Mouse (Mus musculus): ENCODE measurements at regions not wholly inside any gene's neighbourhood (a gene's known extent, or its start where the extent isn't known, plus 50 kb on each side); places are given as distances from the start of the nearest gene placed in this dataset.

DNA sequence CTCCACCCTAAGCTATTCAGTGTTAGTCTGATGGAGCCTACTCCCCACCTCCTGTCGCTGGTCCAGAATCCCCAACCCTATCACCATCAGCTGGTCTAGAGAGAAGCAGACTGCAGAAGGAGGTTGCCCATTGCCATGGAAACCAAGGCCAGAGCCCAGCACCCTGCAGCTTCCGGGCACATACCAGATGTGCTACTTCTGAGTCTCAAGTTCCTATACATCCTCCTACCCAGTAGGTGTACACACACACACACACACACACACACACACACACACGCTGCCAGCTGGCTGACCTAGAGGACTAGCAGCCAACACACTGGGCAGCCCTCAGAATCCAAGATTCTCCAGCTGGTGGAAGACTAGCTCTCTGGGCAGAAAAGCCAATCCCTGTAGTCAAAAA is 68.9 kb upstream of the Disp3 start:
- H3K4me3 ChIP-seq (ENCODE audit: low read depth, low read length), result no peak overlapping the region
- DNase-seq (ENCODE audit: low spot score) (no peak), ATAC-seq (no peak)
- no peaks in the 10 kb centered on the region for H3K27me3 ChIP-seq (replicated peaks; ENCODE audit: insufficient read depth, low read length)
- WGBS, result 63% methylated on average over 3 of the region's 3 CpGs
- no peak overlapping the region for H3K4me2 ChIP-seq (replicated peaks; ENCODE audit: low read depth, low read length)
- no peak overlapping the region for H3K27ac ChIP-seq (ENCODE audit: low read length)
- no peaks in the 10 kb centered on the region for H3K4me1 ChIP-seq (ENCODE audit: insufficient read depth, low read depth, low read length)
- TF ChIP-seq EP300 (IDR thresholded peaks at IDR 0.05), result no peak
- TF ChIP-seq CTCF (IDR thresholded peaks at IDR 0.05), result no peak
- no peak overlapping the region for H3K9ac ChIP-seq (replicated peaks; ENCODE audit: low read depth)
- H3K9me3 ChIP-seq (ENCODE audit: low read length), result no peaks in the 10 kb centered on the region
- H3K36me3 ChIP-seq (ENCODE audit: insufficient read depth, low read length), result no peaks in the 10 kb centered on the region

DNA sequence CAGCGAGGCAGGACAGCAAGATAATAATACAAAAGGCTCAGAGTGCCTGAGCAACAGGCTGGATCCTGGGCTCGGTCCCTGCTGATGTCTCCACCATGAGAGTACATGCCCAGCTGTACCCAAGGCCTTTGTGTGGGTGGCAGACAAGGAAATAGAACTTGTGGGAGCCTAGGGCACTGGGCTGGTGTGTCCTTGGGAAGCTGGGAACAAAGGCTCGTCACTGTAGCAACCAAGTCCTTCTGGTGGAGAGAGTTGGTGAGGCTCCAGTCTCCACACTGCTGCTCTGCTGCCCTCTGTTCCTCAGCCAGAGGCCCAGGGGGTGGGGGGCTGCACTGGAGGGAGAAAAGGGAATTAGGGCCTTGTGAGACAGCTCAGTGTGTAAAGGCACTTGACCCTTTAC is 66.2 kb upstream of the Disp3 start:
- no peaks in the 10 kb centered on the region for H3K4me1 ChIP-seq (ENCODE audit: insufficient read depth, low read depth, low read length)
- no peak overlapping the region for H3K9ac ChIP-seq (replicated peaks; ENCODE audit: low read depth)
- 73% methylated on average over 3 of the region's 3 CpGs for WGBS
- no peak for ATAC-seq
- H3K27me3 ChIP-seq (replicated peaks; ENCODE audit: insufficient read depth, low read length), result no peaks in the 10 kb centered on the region
- H3K36me3 ChIP-seq (ENCODE audit: insufficient read depth, low read length), result no peaks in the 10 kb centered on the region
- TF ChIP-seq CTCF (IDR thresholded peaks at IDR 0.05) (no peak), EP300 (IDR thresholded peaks at IDR 0.05) (no peak)
- H3K27ac ChIP-seq (ENCODE audit: low read length), result no peak overlapping the region
- H3K4me3 ChIP-seq (ENCODE audit: low read depth, low read length), result no peak overlapping the region
- no peak for DNase-seq (ENCODE audit: low spot score)
- H3K4me2 ChIP-seq (replicated peaks; ENCODE audit: low read depth, low read length), result no peak overlapping the region
- H3K9me3 ChIP-seq (ENCODE audit: low read length), result no peaks in the 10 kb centered on the region

DNA sequence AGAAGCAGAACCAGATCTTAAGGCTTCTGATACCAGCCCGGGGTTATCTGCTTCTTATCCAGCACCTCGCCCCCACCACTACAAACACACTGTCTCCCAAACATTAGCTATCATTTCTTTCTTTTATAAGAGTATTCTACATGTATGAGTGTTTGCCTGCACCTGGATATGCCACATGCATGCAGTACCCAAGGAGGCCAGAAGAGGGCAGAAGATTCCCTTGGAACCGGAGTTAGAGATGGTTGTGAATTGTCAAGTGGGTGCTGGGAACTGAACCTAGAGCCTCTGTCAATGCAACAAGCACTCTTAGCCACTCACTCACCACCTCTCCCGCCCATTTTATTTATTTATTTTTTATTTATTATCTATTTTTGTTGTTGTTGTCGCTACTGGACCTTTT is 64.9 kb upstream of the Disp3 start:
- TF ChIP-seq CTCF (IDR thresholded peaks at IDR 0.05), result no peak
- TF ChIP-seq EP300 (IDR thresholded peaks at IDR 0.05), result no peak
- H3K4me3 ChIP-seq (ENCODE audit: low read depth, low read length), result no peak overlapping the region
- H3K27me3 ChIP-seq (replicated peaks; ENCODE audit: insufficient read depth, low read length), result no peaks in the 10 kb centered on the region
- DNase-seq (ENCODE audit: low spot score) (no peak), ATAC-seq (no peak)
- no peaks in the 10 kb centered on the region for H3K36me3 ChIP-seq (ENCODE audit: insufficient read depth, low read length)
- no peaks in the 10 kb centered on the region for H3K9me3 ChIP-seq (ENCODE audit: low read length)
- no peak overlapping the region for H3K27ac ChIP-seq (ENCODE audit: low read length)
- 84% methylated on average over 5 of the region's 5 CpGs for WGBS
- H3K4me1 ChIP-seq (ENCODE audit: insufficient read depth, low read depth, low read length), result no peaks in the 10 kb centered on the region
- H3K9ac ChIP-seq (replicated peaks; ENCODE audit: low read depth), result no peak overlapping the region
- no peak overlapping the region for H3K4me2 ChIP-seq (replicated peaks; ENCODE audit: low read depth, low read length)

DNA sequence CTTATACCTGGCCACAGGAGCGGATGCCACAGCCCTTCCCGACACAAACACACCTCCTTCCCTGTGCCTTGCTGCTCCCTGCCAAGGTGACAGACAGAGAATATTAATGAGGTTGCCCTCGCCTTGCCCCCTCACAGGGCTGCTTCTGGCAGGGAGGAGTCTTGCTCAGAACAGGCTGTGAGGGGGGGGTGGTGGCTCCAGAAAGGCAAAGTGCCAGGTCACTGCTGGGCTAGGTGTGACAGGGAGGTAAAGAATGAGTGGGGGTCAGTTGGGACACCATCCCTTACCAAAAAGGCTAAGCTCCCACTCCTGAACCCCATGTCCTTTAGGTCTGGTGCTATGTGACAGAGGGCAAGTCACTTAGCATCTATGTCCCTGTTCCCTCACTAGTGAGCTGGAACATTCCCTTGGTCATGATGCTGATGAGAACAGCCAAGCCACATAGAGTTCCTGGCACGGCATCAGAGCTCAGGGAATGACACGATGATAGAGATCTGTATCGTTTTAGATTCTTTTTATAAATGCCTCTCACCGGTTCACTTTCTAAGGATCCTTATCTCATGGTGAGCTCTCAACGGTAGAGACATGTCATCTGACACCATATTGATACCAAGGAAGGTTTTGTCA is 53.9 kb upstream of the Disp3 start:
- Histone ChIP-seq H3K27me3 (replicated peaks; ENCODE audit: insufficient read depth, low read length) (no peaks in the 10 kb centered on the region), H3K36me3 (ENCODE audit: insufficient read depth, low read length) (no peaks in the 10 kb centered on the region), H3K9ac (replicated peaks; ENCODE audit: low read depth) (no peak overlapping the region), H3K27ac (ENCODE audit: low read length) (no peak overlapping the region), H3K9me3 (ENCODE audit: low read length) (no peaks in the 10 kb centered on the region), H3K4me2 (replicated peaks; ENCODE audit: low read depth, low read length) (no peak overlapping the region), H3K4me3 (ENCODE audit: low read depth, low read length) (no peak overlapping the region), H3K4me1 (ENCODE audit: insufficient read depth, low read depth, low read length) (no peaks in the 10 kb centered on the region)
- no peak for DNase-seq (ENCODE audit: low spot score)
- TF ChIP-seq CTCF (IDR thresholded peaks at IDR 0.05), result no peak
- TF ChIP-seq EP300 (IDR thresholded peaks at IDR 0.05), result no peak
- no peak for ATAC-seq
- 46% methylated on average over 8 of the region's 8 CpGs for WGBS

DNA sequence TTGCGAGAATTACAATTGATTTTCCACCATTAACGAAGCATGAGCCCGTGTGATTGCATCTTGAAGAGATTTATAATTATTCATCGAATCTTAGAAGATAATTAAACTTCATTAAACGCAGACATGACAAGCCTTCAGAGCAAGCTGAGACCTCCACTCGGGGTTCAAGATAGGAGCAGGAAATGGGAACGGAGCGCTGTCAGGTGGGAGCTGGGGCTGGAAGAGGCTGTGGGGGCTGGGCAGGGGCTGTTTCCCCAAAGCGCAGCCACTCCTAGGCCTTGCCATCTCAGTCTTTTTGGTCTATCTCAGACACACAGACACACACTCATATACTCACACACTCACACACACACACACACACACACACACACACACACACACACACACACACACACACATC is 52.6 kb upstream of the Disp3 start:
- Histone ChIP-seq H3K27ac (ENCODE audit: low read length) (no peak overlapping the region), H3K27me3 (replicated peaks; ENCODE audit: insufficient read depth, low read length) (no peaks in the 10 kb centered on the region), H3K9ac (replicated peaks; ENCODE audit: low read depth) (no peak overlapping the region), H3K9me3 (ENCODE audit: low read length) (no peaks in the 10 kb centered on the region), H3K4me2 (replicated peaks; ENCODE audit: low read depth, low read length) (no peak overlapping the region), H3K4me1 (ENCODE audit: insufficient read depth, low read depth, low read length) (no peaks in the 10 kb centered on the region), H3K36me3 (ENCODE audit: insufficient read depth, low read length) (no peaks in the 10 kb centered on the region), H3K4me3 (ENCODE audit: low read depth, low read length) (no peak overlapping the region)
- 68% methylated on average over 9 of the region's 9 CpGs for WGBS
- no peak for ATAC-seq
- DNase-seq (ENCODE audit: low spot score), result no peak
- TF ChIP-seq CTCF (IDR thresholded peaks at IDR 0.05) (no peak), EP300 (IDR thresholded peaks at IDR 0.05) (no peak)

DNA sequence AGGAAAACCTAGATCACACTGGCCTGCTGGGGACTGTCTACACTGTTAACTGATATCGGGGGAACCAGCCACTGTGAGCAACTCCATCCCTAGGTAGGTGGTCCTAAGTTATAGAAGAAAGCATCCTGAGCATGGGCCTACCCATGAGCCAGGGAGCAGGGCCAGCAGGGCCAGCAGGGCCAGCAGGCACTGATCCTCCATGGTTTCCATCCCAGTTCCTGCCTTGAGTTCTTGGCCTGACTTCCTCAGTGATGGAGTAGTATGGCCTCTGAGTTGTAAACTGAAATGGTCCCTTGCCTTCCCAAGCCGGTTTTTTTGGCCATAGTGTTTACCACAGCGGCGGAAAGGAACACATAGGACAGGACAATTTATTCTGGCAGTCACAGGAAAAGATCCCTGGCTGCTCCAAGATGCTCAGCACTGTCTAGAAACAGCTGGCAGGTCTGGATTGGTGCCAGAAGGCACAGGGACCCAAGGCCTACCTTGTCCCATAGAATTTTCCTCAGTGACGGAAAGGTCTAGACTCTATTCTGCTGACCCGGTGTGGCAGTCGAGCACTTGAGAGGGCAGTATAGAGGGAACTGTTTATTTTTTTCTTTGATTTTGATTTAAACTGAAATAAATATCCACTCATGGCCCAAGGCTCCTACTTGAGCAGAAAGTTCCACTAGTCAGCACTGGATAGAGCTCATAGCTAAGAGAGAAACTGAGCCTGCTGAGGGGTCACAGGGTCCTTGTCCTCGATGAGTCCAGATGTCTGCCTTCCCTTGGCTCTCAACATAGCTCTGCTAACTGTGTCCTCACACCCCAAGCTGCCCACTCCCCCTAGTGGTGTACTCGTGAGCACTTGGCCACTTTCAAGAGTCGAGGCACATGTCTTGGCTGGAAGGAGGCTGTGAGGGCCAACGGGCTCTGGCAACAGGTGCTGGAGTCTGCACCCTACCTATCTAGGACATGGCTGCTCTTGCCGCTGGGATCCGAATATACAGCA is 50.4 kb upstream of the Disp3 start:
- TF ChIP-seq EP300 (IDR thresholded peaks at IDR 0.05) (no peak), CTCF (IDR thresholded peaks at IDR 0.05) (peak; percentile 51)
- Histone ChIP-seq H3K9me3 (ENCODE audit: low read length) (no peaks in the 10 kb centered on the region), H3K4me3 (ENCODE audit: low read depth, low read length) (no peak overlapping the region), H3K9ac (replicated peaks; ENCODE audit: low read depth) (no peak overlapping the region), H3K4me2 (replicated peaks; ENCODE audit: low read depth, low read length) (no peak overlapping the region), H3K27me3 (replicated peaks; ENCODE audit: insufficient read depth, low read length) (no peaks in the 10 kb centered on the region), H3K27ac (ENCODE audit: low read length) (no peak overlapping the region), H3K36me3 (ENCODE audit: insufficient read depth, low read length) (no peaks in the 10 kb centered on the region), H3K4me1 (ENCODE audit: insufficient read depth, low read depth, low read length) (no peaks in the 10 kb centered on the region)
- WGBS, result 53% methylated on average over 13 of the region's 13 CpGs
- DNase-seq (ENCODE audit: low spot score) (no peak), ATAC-seq (no peak)
